Mouse (Mus musculus) midbrain, embryonic 16.5 days (tissue): ENCODE measurements at regions not wholly inside any gene's neighbourhood (a gene's known extent, or its start where the extent isn't known, plus 50 kb on each side); places are given as distances from the start of the nearest gene placed in this dataset.

Experiments used
- ATAC-seq: fragments of 200-750 bp; cut with Nextera tagmentation; 2 replicates; pipeline ENCODE4 v1.8.0; 2017; ENCODE audit warnings: moderate TSS enrichment
- H3K27ac ChIP-seq: fragments of 300-500 bp; sonication (generic); 2 replicates; pipeline ENCODE4 v1.5.1; 2014; ENCODE audit warnings: mild to moderate bottlenecking, low read length, mixed read lengths
- H3K27me3 ChIP-seq: fragments of 300-500 bp; sonication (generic); 2 replicates; pipeline ENCODE4 v1.6.1; 2014; ENCODE audit warnings: low read depth, low read length, mixed read lengths; ENCODE audit not compliant: control insufficient read depth, insufficient read depth
- H3K36me3 ChIP-seq: fragments of 300-500 bp; sonication (generic); 2 replicates; pipeline ENCODE4 v1.6.1; 2014; ENCODE audit warnings: mild to moderate bottlenecking, low read length, moderate library complexity, mixed read lengths; ENCODE audit not compliant: control insufficient read depth, insufficient read depth
- H3K4me1 ChIP-seq: fragments of 300-500 bp; sonication (generic); 2 replicates; pipeline ENCODE4 v1.6.1; 2014; ENCODE audit warnings: mild to moderate bottlenecking, low read length, mixed read lengths; ENCODE audit not compliant: control insufficient read depth, insufficient read depth
- H3K4me2 ChIP-seq: fragments of 300-500 bp; sonication (generic); 2 replicates; pipeline ENCODE4 v1.6.1; 2014; ENCODE audit warnings: mild to moderate bottlenecking, low read length, mixed read lengths
- H3K4me3 ChIP-seq: fragments of 300-500 bp; sonication (generic); 2 replicates; pipeline ENCODE4 v1.5.1; 2014; ENCODE audit warnings: low read depth, mild to moderate bottlenecking, low read length, moderate library complexity, mixed read lengths
- H3K9ac ChIP-seq: fragments of 300-500 bp; sonication (generic); 2 replicates; pipeline ENCODE4 v1.6.1; 2014; ENCODE audit warnings: low read depth, low read length, mixed read lengths
- H3K9me3 ChIP-seq: fragments of 300-500 bp; sonication (generic); replicated peaks from 2 replicates; pipeline ENCODE4 v1.6.1; 2014; ENCODE audit warnings: mild to moderate bottlenecking, low read length, mixed read lengths; ENCODE audit not compliant: control insufficient read depth, poor library complexity, severe bottlenecking
- WGBS: fragments of 180-500 bp; shearing (Covaris S2); extraction: QIAGEN DNeasy Blood & Tissue Kit; methylation state at CpG from one replicate; pipeline ENCODE4 v1.1.7; 2014; 5-methylcytosine and 5-hydroxymethylcytosine counted together

DNA sequence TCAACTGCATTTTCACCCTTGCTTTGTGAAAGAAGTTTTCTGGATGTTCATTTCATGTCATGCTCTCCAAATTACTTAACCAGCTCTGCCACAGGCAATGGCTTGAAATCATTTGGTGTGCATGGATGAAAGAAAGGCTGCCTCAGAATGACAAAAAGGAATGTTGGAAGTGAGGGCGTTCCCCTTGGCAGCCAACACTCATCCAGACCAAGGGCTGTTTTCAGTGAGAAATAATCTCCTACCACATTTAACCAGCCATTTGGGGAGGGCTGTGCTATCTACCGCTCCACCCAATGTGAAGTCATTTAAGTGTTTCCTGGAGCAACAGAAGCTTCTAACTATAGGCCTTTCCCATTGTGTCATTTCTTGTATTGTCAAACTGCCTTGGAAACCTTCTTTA lies 650.8 kb downstream of the Fat4 start:
- ATAC-seq: no peak
- Histone ChIP-seq H3K36me3 (no peaks in the 10 kb centered on the region), H3K4me2 (no peak overlapping the region), H3K4me1 (no peaks in the 10 kb centered on the region), H3K27ac (no peak overlapping the region), H3K27me3 (no peaks in the 10 kb centered on the region), H3K9me3 (no peaks in the 10 kb centered on the region), H3K9ac (no peak overlapping the region), H3K4me3 (no peak overlapping the region)
- 83% methylated on average over 2 of the region's 2 CpGs for WGBS

- 81% methylated on average over 7 of the region's 7 CpGs for WGBS
- Histone ChIP-seq H3K4me2 (no peak overlapping the region), H3K4me1 (no peaks in the 10 kb centered on the region), H3K27ac (no peak overlapping the region), H3K9me3 (no peaks in the 10 kb centered on the region), H3K9ac (no peak overlapping the region), H3K4me3 (no peak overlapping the region), H3K36me3 (no peaks in the 10 kb centered on the region), H3K27me3 (no peaks in the 10 kb centered on the region)
- ATAC-seq: no peak
Measured at GRCm38 (mm10) chr3:39540530-39541118, 653.9 kb downstream of the Fat4 start.

DNA sequence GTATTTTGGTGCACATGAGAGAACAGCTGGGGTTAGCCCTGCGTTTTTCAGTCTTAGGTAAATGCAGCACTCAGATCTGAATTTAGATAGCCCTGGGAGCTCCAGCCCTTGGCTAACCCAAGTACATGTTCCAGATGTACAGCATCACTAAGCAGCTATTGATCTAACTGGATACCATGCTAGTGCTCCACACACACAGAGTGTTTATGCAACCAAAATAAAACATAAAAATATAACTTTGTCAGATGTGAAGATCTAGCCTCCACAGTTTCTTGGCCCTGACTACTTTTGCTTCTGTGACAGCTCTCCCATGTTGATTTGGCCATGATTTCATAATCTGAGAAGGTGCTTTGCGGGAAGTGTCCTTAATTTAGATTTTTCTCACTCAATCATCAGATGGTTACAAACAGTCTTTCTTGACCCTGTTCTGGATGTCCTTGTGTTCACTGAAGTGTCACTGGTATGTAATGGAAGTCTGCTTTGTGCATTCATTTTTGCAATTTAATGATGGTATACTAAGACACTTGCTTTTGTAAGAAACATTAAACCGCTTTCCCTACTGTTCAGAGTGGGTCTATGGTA lies 672.8 kb downstream of the Fat4 start:
- no peak overlapping the region for H3K9ac ChIP-seq
- H3K4me1 ChIP-seq: no peaks in the 10 kb centered on the region
- no peak overlapping the region for H3K4me2 ChIP-seq
- no peak overlapping the region for H3K4me3 ChIP-seq
- no peaks in the 10 kb centered on the region for H3K9me3 ChIP-seq
- H3K27me3 ChIP-seq: no peaks in the 10 kb centered on the region
- no peaks in the 10 kb centered on the region for H3K36me3 ChIP-seq
- ATAC-seq: no peak
- 88% methylated on average over 3 of the region's 3 CpGs for WGBS
- H3K27ac ChIP-seq: no peak overlapping the region

DNA sequence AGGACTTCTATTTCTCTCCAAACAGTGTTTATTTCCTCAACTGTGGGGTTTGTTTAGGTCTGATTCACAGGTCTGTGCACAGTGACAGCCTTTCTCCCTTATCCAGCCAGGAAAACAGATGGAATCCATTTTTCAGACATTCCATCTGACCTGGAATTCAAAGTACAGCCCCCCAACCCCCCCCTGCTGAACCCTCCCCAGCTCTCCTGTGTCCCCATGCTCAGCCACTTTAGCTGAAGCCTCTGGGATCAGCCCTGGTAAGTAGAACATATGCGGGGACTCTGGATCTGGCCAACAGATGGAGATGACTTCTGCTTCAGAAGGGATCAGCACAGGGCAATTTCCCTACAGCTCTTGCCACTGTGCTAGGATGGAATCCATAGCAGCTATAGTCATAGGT lies 674.2 kb downstream of the Fat4 start:
- no peaks in the 10 kb centered on the region for H3K4me1 ChIP-seq
- 89% methylated on average over 1 of the region's 1 CpGs for WGBS
- H3K9me3 ChIP-seq: no peaks in the 10 kb centered on the region
- no peak for ATAC-seq
- no peak overlapping the region for H3K27ac ChIP-seq
- H3K27me3 ChIP-seq: no peaks in the 10 kb centered on the region
- H3K36me3 ChIP-seq: no peaks in the 10 kb centered on the region
- H3K9ac ChIP-seq: no peak overlapping the region
- H3K4me3 ChIP-seq: no peak overlapping the region
- no peak overlapping the region for H3K4me2 ChIP-seq

DNA sequence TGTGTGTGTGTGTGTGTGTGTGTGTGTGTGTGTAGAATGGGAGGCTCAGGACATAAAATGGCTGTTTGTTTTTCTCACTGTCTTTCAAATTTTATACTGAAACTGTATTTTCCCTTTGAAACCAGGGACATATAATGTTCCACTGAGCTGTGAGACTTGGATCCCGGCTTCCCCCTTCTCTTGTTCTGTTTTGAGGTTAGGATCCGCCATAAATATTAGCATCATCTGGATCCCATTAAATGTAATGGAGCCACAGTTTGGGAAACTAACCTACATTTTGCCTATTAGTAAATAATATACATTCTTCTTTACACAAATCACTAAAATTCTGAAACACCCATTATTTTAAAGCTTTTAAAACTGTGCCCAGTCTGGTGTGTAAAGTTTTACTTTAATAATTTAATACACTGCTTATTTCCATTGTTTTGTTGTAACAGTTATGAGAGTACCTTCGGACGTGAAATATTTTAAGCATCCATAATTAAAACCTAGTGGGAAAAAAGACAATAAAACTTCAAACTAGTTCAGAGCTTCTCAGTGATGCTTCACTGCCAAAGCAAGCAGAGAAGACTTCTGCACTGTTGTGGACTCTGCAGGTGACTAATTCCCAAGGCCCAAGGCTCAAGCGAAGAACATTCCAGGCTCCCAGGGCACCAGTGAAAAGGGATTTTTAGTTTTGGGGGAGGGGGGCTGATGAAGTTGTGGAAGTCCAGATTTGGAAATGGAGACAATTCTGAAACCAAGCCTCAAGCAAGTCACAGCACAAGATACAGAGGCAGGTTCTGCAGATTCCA lies 684.9 kb downstream of the Fat4 start:
- Histone ChIP-seq H3K4me2 (no peak overlapping the region), H3K9ac (no peak overlapping the region), H3K36me3 (no peaks in the 10 kb centered on the region), H3K4me1 (no peaks in the 10 kb centered on the region), H3K27me3 (no peaks in the 10 kb centered on the region), H3K4me3 (no peak overlapping the region), H3K27ac (no peak overlapping the region), H3K9me3 (no peaks in the 10 kb centered on the region)
- 80% methylated on average over 5 of the region's 5 CpGs for WGBS
- no peak for ATAC-seq

DNA sequence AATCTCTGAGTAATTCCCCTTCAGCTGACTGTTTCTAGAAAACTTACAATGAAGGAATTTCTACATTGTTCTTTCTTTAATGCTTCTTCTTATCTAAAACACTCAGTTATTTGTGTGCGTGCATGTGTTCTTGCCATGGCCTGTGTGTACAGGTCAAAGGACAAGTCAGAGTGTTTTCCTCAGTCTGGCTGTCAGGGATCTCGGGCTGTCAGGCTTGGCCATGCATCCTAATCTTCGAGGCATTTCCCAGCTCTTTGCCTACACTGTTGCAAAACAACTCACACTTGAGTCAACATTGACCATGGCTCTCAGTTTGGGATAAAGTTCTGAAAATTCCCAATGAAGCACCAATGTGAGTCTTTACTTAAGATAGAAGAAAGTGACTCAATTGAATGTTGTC lies 688.5 kb downstream of the Fat4 start:
- Histone ChIP-seq H3K27me3 (no peaks in the 10 kb centered on the region), H3K4me2 (no peak overlapping the region), H3K9me3 (no peaks in the 10 kb centered on the region), H3K27ac (no peak overlapping the region), H3K9ac (no peak overlapping the region), H3K4me1 (no peaks in the 10 kb centered on the region), H3K4me3 (no peak overlapping the region), H3K36me3 (no peaks in the 10 kb centered on the region)
- ATAC-seq: no peak
- 75% methylated on average over 3 of the region's 3 CpGs for WGBS

- ATAC-seq: no peak
- no peaks in the 10 kb centered on the region for H3K27me3 ChIP-seq
Measured at GRCm38 (mm10) chr3:39591312-39591711, 704.6 kb downstream of the Fat4 start.

DNA sequence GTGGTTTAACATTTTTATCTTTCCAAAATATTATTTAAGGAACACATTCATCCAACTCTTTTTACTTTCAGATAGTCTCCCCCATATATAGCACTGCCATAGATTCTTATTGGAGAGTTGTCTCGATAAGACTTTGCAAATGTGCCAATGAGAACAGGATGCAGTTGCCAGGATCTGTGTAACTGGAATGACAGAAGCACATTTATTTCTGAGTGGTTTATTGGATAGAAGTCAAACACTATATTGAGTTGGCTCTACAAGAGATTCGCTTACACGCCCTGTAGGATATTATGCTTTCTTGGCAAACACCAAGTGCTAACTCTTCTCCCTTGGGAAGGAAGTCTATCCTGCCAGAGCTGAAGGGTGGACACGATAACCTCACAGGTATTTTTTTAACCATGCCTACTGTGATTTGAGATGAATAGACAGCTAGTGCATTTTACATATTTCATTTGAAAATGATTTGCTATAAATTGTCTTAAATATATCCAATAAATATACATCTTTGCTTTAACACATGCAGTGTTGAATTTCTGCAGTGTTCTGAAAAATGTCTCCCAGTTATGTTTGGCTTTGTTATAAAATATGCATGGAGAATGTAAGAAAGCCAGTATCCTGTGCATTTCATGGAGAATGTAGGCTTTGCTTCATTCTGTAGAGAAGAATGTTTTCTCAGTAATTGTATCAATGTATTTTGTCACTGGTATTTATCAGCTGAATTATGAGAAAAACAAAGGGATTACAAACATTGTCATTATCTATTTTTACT lies 705.8 kb downstream of the Fat4 start:
- Histone ChIP-seq H3K27ac (no peak overlapping the region), H3K4me2 (no peak overlapping the region), H3K27me3 (no peaks in the 10 kb centered on the region), H3K9me3 (no peaks in the 10 kb centered on the region), H3K4me1 (no peaks in the 10 kb centered on the region), H3K36me3 (no peaks in the 10 kb centered on the region), H3K9ac (no peak overlapping the region), H3K4me3 (no peak overlapping the region)
- WGBS: 92% methylated on average over 4 of the region's 4 CpGs
- no peak for ATAC-seq

More at GRCm38 (mm10) chr3:39591312-39591711, 704.6 kb downstream of the Fat4 start:
- H3K27ac ChIP-seq: no peak overlapping the region
- no peak overlapping the region for H3K4me2 ChIP-seq
- WGBS: 83% methylated on average over 2 of the region's 2 CpGs
- H3K9me3 ChIP-seq: no peaks in the 10 kb centered on the region
- no peak overlapping the region for H3K9ac ChIP-seq
- H3K4me3 ChIP-seq: no peak overlapping the region
- H3K4me1 ChIP-seq: no peaks in the 10 kb centered on the region
- no peaks in the 10 kb centered on the region for H3K36me3 ChIP-seq

DNA sequence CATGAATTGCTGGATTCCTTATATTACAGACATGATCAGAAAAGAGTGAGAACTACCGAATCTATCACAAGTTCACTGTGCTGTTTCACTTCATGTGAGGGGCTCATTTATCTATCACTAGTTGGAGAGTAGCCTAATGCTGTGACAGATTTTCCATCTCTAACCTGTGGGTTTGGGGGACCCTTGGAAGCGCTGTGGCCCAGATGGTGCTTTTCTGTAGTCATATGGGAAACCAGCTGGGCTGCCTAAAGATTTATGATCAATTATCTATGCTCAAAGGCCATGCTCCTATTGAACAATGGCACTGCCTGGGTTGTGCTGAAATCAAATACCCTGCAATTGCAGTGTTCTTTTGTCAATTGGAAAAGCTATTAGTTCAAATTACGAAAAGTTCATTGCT lies 723.2 kb downstream of the Fat4 start:
- Histone ChIP-seq H3K27ac (no peak overlapping the region), H3K4me2 (no peak overlapping the region), H3K9ac (no peak overlapping the region), H3K4me1 (no peaks in the 10 kb centered on the region), H3K36me3 (no peaks in the 10 kb centered on the region), H3K27me3 (no peaks in the 10 kb centered on the region), H3K4me3 (no peak overlapping the region), H3K9me3 (no peaks in the 10 kb centered on the region)
- no peak for ATAC-seq
- WGBS: 59% methylated on average over 3 of the region's 3 CpGs
